Comparison of ENCODE assay signal across 23 mouse cellular contexts in the genomic region with DNA sequence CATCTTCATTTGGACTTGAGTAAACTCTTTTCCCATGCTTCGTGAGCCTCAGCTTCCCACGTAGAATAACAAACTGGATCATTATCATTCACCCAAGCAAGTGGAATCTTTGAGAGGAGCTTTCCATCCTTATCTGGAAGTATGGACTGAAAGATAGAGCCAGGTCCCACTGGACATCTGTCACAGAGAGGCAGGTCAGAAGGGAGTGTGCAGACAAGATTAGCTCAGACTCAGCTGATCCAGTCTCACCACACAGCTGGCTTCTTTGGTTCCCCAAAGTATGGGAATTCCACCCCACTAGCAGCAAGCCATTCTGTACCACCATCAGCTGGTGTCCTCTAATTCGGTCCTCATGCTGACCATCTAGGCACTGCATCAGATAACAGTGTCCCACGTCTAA. TPM values are rescaled to one million over a fixed set of nuclear protein-coding genes. Genes with fewer than 3 reads are reported as not detected.
"Had no signal": no experiment of that assay in that cellular context is flagged by ENCODE, and none has a peak within 500 bp of the region (broad histone marks: within the 10 kb centered on the region; RNA-seq: fewer than 3 reads in every experiment).

No protein-coding gene starts in this region.

- DNase-seq: kidney, adult 18-20 months; kidney, adult 9 months; kidney, postnatal 14 days; kidney, postnatal 4 days; left cerebral cortex, postnatal 4 days; lung, adult 2 months; lung, postnatal 14 days; lung, postnatal 4 days; right cerebral cortex, adult 18-20 months; right cerebral cortex, postnatal 14 days; right cerebral cortex, postnatal 4 days; thymus, adult 2 months; thymus, postnatal 14 days; thymus, postnatal 4 days had no signal

- H3K4me1 ChIP-seq: limb, embryonic 15.5 days; midbrain, embryonic 12.5 days; midbrain, embryonic 15.5 days; neural tube, embryonic 12.5 days; neural tube, embryonic 15.5 days had no signal

- H3K27ac ChIP-seq: limb, embryonic 12.5 days; limb, embryonic 15.5 days; midbrain, embryonic 12.5 days; midbrain, embryonic 15.5 days; neural tube, embryonic 12.5 days; neural tube, embryonic 15.5 days; stomach, postnatal 0 days had no signal

- H3K36me3 ChIP-seq: limb, embryonic 12.5 days; limb, embryonic 15.5 days; midbrain, embryonic 12.5 days; midbrain, embryonic 15.5 days; neural tube, embryonic 12.5 days; neural tube, embryonic 15.5 days had no signal

- H3K4me2 ChIP-seq: limb, embryonic 12.5 days; limb, embryonic 15.5 days; midbrain, embryonic 12.5 days; midbrain, embryonic 15.5 days; neural tube, embryonic 12.5 days; neural tube, embryonic 15.5 days had no signal

- H3K9me3 ChIP-seq: limb, embryonic 12.5 days; limb, embryonic 15.5 days; midbrain, embryonic 12.5 days; midbrain, embryonic 15.5 days; neural tube, embryonic 12.5 days; neural tube, embryonic 15.5 days had no signal

- H3K4me3 ChIP-seq: limb, embryonic 12.5 days; limb, embryonic 15.5 days; midbrain, embryonic 12.5 days; midbrain, embryonic 15.5 days; neural tube, embryonic 12.5 days; neural tube, embryonic 15.5 days had no signal

- ATAC-seq: intestine, embryonic 16.5 days; midbrain, embryonic 15.5 days had no signal

- H3K27me3 ChIP-seq: limb, embryonic 12.5 days; limb, embryonic 15.5 days; midbrain, embryonic 12.5 days; midbrain, embryonic 15.5 days; neural tube, embryonic 12.5 days; neural tube, embryonic 15.5 days had no signal

- H3K9ac ChIP-seq: limb, embryonic 12.5 days; limb, embryonic 15.5 days; midbrain, embryonic 12.5 days; midbrain, embryonic 15.5 days; neural tube, embryonic 12.5 days; neural tube, embryonic 15.5 days had no signal

RNA-seq across cellular contexts. Expression of a gene that starts 29.0 kb away (rescaled TPM):
- total RNA-seq: megakaryocyte progenitor cell, adult 5-6 weeks had no signal
